Mouse (Mus musculus) small intestine, adult 2 months (tissue): ENCODE measurements around the gene Lss.

Experiments
- CTCF ChIP-seq: fragments of 200-500 bp; IDR thresholded peaks from 2 replicates; pipeline ENCODE4 v1.5.1; 2012; ENCODE audit warnings: low read depth, mild to moderate bottlenecking, control low read depth, inconsistent platforms, low read length, moderate library complexity, mixed read lengths; ENCODE audit not compliant: insufficient replicate concordance, insufficient read length; ENCODE audit errors: extremely low read depth
- POLR2A ChIP-seq: fragments of 200-500 bp; IDR thresholded peaks from 2 replicates; pipeline ENCODE4 v1.6.1; 2012; ENCODE audit warnings: low read depth, mild to moderate bottlenecking, control low read depth, inconsistent platforms, low read length, moderate library complexity

- TF ChIP-seq CTCF, result no peak
- TF ChIP-seq POLR2A, result no peak
Observed at GRCm38 (mm10) chr10:76551556-76551955, 20.2 kb downstream of the Lss start.
